Mouse (Mus musculus): ENCODE measurements around the gene Arhgef3. TPM values are rescaled to one million over a fixed set of nuclear protein-coding genes. Genes with fewer than 3 reads are reported as not detected.

Arhgef3 gene
- total RNA-seq, 4 experiments from 2014 or later: 44.5 to 54.9 (median 53.3) TPM

DNA sequence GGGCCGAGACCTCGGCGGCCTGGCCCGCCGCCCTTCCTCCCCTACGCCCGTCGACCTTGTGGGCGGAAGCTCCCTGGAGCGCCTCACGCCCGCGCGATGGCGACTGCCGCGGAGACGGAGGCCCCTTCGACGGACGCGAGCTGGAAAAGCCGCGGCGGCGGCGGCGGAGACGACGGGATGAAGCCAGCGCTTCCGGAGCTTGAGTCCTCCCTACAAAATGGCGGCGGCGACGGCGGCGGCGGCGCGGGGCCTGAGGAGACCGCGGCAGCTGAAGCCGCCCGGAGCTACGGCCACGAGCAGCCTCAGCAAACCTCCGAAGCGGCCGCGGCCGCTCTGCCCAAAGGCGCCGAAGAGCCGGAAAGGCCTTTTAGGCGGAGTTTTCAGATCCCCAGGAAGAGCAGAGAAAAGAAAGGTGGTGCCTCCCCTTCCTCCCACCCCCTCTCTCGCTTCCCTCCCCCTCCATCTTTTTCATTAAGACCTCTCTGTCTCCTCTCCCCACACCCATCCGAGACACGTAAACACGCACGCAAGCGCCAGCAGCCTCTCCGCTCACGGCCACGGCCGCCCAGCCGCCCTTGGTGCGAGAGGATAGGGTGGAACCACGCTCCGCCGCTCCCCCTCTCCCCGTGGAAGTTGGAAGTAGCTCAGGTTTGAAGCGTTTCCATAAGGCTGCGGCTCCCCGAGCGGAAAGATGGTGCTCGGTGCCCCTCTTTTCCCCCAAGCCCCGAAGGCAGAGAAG, 314.4 kb downstream of the Arhgef3 start:
- DNase-seq: peak; percentile 85

DNA sequence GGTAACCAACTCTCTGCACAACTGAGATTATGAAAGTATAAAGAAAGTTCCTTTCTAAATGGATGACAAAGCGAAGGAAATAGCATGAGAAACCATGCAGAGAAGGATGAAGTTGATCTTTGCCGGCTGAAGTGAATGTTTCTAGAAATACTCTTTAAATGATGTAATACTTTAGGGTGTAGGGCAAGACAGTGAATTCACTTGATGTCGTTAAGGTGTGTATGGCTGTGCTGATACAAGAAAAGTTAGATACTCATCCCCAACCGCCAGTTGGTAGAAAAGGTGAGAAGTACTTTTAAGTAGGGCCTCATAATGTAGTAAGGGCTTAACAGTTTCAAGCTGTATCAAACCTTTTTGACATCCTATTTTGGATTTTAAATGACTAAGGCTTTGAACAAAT, 315.6 kb downstream of the Arhgef3 start:
- DNase-seq: no peak

DNA sequence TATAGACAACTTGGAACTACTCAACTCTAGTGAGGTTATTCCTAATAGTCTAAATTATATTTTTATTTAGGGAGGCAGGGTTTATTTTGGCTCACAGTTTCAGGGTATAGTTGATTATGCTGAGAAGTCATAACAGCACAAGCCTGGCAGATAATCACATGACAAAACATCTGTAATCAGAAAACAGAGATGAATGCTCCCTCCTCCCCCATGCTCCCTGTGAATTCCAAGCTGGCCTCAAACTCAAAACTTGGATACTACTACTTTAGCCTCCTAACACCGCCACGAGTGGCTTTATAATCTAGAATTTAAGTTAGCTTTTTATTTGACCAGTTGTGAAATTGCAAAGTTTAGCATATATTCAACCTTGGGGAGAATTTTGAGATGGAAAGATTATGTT, 317.4 kb downstream of the Arhgef3 start:
- DNase-seq: no peak

DNA sequence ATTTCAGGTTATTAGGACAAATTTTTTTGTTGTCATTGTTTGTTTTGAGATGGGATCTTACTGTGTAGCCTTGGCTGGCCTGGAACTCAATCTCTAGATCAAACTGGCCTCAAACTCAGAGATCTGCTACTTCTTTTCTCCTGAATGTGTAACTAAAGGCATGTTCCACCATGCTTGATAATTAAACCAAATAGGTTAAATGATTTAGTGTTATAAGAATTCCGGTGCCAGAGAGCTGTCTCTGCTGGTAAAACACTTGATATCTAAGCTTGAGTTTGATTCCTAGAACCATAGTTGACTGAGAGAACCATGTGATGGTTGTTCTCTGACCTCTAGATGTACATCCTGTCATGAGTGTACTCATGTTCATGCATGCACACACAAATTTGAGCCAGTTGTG, 321.4 kb downstream of the Arhgef3 start:
- no peak for DNase-seq

DNA sequence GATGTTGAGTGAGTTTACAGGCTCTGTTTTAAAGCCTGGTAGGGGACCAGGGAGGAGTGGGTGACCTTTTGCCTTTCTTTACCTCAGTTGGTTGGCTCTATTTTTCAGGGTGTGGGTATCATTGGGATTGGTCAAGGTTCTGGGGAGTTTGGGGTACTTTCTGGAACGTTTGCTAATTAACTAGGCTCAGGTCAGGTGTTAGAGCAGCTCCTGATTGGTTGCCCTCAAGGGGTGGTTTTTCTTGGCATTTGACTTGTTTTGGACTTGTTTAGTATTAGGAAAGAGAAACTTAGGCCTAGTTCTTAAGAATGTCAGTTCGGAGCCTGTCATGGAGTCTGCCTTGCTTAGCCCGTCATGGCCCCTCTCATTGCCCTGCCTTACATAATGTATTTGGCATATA, 322.1 kb downstream of the Arhgef3 start:
- DNase-seq: no peak

DNA sequence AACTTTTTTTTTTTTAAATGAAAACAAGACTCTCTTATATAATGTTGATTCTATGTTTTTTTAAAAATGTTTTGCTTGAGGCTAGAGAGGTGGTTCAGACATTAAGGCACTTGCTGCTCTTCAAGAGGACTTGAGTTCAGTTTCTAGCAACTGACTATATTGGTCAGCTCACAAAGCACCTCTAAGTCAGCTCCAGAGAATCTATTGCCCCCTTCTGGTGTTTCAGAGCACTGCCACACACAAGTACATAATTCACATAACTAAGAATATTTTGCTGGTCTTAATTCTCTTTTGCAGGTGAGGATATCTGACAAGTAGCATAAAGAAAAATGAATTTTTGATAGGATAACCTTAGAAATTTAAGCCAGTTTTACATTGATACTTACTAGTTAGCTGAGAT, 326.2 kb downstream of the Arhgef3 start:
- no peak for DNase-seq

DNA sequence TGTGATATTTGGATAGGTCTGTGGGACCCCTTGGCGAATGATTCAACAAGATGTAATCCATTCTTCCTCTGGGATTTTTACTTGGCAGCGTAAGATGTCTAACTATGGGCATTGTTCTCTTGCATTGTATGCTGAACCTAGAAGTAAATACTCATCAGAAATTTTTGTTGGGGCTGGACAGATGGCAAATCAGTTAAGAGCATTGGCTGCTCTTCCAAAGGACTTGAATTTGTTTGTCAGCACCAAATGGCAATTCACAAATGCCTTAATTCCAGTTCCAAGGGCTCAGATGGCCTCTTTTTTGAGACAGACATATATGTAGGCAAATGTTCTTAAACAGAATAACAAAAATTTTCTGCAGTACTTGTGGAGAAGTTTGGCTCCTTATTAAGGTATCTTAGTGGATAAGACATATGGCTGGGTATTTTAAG, 330.2 kb downstream of the Arhgef3 start:
- DNase-seq: no peak

DNA sequence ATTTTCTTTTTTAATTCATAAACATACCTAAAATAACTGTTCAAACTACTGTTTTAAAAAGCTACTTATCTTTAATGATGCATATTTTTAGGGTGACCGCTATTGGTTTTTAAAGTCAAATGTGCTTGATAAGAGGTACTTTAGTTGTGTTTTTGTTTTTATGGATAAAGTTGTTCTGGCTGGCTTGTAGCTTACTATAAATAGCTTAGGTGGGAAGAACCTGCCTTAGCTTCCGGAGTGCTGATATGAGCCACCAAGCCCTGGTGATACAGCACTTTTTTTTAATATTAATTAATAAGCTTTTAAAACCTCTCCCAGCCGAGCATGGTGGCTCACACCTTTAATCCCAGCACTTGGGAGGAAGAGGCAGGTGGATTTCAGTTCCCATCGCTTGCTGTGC, 332.3 kb downstream of the Arhgef3 start:
- DNase-seq: no peak

Small RNA genes lying within 50 kb of the gene (microRNA-seq; reads per million reads assigned to microRNA genes)
- gene Gm23633: 0 reads per million in 2 experiments

Other genes starting within 250 kb of the Arhgef3 start
- not detected for gene Asb14, start 220.3 kb upstream of the Arhgef3 start, total RNA-seq (2022)
- gene Appl1, start 143.7 kb upstream of the Arhgef3 start, total RNA-seq (2022): 10 to 100 TPM; 28.7 to 94.6 (median 58.6) TPM
- under 1 TPM in 2 of 4 experiments, not detected in 2; 0.35 to 0.49 TPM for gene Hesx1, start 120.5 kb upstream of the Arhgef3 start, total RNA-seq (2022)
- gene Il17rd, start 76.0 kb upstream of the Arhgef3 start, total RNA-seq (2022): 1 to 10 TPM; 3.6 to 6.4 (median 5.1) TPM

All from adrenal gland, adult 8-10 months (tissue).